Mouse (Mus musculus) olfactory bulb, adult 2 months (tissue): ENCODE measurements around the gene Hnf4a. TPM values are rescaled to one million over a fixed set of nuclear protein-coding genes. Genes with fewer than 3 reads are reported as not detected.

Source experiments
- H3K27ac ChIP-seq: fragments of 200-500 bp; 2 replicates; pipeline ENCODE4 v1.5.1; 2012; ENCODE audit warnings: low read depth, low read length; ENCODE audit not compliant: insufficient read depth
- H3K4me1 ChIP-seq: fragments of 200-500 bp; 2 replicates; pipeline ENCODE4 v1.6.1; 2012; ENCODE audit warnings: low read length; ENCODE audit not compliant: control insufficient read depth, insufficient read depth
- H3K4me3 ChIP-seq: fragments of 200-500 bp; 2 replicates; pipeline ENCODE4 v1.5.1; 2012; ENCODE audit warnings: mild to moderate bottlenecking, low read depth, low read length, moderate library complexity; ENCODE audit not compliant: insufficient read depth
- CTCF ChIP-seq: fragments of 200-500 bp; IDR thresholded peaks from 2 replicates; pipeline ENCODE4 v1.5.1; 2012; ENCODE audit warnings: low read depth, mild to moderate bottlenecking, low read length, moderate library complexity; ENCODE audit not compliant: insufficient read depth
- POLR2A ChIP-seq: fragments of 200-500 bp; IDR thresholded peaks from 2 replicates; pipeline ENCODE4 v1.6.1; 2012; ENCODE audit warnings: mild to moderate bottlenecking, low read depth, low read length, moderate library complexity; ENCODE audit not compliant: insufficient read depth
- WGBS: fragments of 180-500 bp; shearing (Covaris S2); methylation state at CpG from one replicate; pipeline ENCODE4 v1.1.7; 2018; 5-methylcytosine and 5-hydroxymethylcytosine counted together
- polyA plus RNA-seq: library from polyadenylated mRNA; stranded (reverse); fragments of >200 nt; gene quantifications from 2 replicates; pipeline ENCODE4 v1.2.4, GENCODE M21; 2012; ENCODE audit warnings: low replicate concordance; ENCODE audit not compliant: missing spikeins, insufficient read depth, insufficient read length

Gene Hnf4a
- polyA plus RNA-seq, 1 experiment: not detected

DNA sequence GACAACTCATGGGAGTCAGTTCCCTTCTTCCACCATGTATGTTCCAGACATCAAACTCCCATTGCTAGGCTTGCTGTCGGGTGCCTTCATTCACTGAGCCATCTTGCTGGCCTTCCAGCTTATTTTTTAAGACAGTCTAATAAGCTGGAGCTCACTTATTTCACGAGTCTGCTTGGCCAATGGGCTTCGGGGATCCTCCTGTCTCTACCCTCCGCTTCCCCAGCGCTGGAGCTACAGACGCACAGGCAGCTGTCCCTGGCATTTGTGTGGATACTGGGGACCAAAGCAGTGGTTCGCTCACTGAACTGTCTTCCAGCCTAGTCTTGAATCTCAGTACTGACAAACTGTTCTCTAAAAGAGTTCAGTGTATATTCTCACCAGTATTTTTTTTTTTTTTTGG, 99.6 kb downstream of the Hnf4a start:
- H3K4me1 ChIP-seq: peaks cover 14% of the 10 kb centered on the region; the same call in 1 of the 2 replicates
- no peak overlapping the region for H3K4me3 ChIP-seq
- WGBS: 89% methylated on average over 7 of the region's 7 CpGs
- no peak for TF ChIP-seq POLR2A
- no peak for TF ChIP-seq CTCF
- no peak overlapping the region for H3K27ac ChIP-seq

GRCm38 (mm10) chr2:163608008-163608407, 101.4 kb downstream of the Hnf4a start:
- peaks cover 11% of the 10 kb centered on the region; the same call in 1 of the 2 replicates for H3K4me1 ChIP-seq
- H3K27ac ChIP-seq: no peak overlapping the region
- no peak for TF ChIP-seq CTCF
- TF ChIP-seq POLR2A: no peak
- 82% methylated on average over 7 of the region's 7 CpGs for WGBS
- H3K4me3 ChIP-seq: no peak overlapping the region

GRCm38 (mm10) chr2:163609281-163609975, 102.8 kb downstream of the Hnf4a start:
- 83% methylated on average over 12 of the region's 12 CpGs for WGBS

GRCm38 (mm10) chr2:163611176-163611575, 104.6 kb downstream of the Hnf4a start:
- no peak for TF ChIP-seq POLR2A
- no peak for TF ChIP-seq CTCF
- H3K27ac ChIP-seq: no peak overlapping the region
- H3K4me3 ChIP-seq: no peak overlapping the region
- WGBS: 87% methylated on average over 9 of the region's 9 CpGs
- peaks cover 11% of the 10 kb centered on the region; the same call in 1 of the 2 replicates for H3K4me1 ChIP-seq

More at GRCm38 (mm10) chr2:163609281-163609975, 102.8 kb downstream of the Hnf4a start:
- TF ChIP-seq POLR2A (no peak), CTCF (no peak)
- Histone ChIP-seq H3K4me1 (peaks cover 11% of the 10 kb centered on the region; the same call in 1 of the 2 replicates), H3K27ac (no peak overlapping the region), H3K4me3 (no peak overlapping the region)

- Histone ChIP-seq H3K27ac (no peak overlapping the region), H3K4me1 (peaks cover 8% of the 10 kb centered on the region; the same call in 1 of the 2 replicates), H3K4me3 (no peak overlapping the region)
- 96% methylated on average over 5 of the region's 5 CpGs for WGBS
- TF ChIP-seq CTCF (no peak), POLR2A (no peak)
These were observed 106.6 kb downstream of the Hnf4a start for GRCm38 (mm10) chr2:163613206-163613605.

DNA sequence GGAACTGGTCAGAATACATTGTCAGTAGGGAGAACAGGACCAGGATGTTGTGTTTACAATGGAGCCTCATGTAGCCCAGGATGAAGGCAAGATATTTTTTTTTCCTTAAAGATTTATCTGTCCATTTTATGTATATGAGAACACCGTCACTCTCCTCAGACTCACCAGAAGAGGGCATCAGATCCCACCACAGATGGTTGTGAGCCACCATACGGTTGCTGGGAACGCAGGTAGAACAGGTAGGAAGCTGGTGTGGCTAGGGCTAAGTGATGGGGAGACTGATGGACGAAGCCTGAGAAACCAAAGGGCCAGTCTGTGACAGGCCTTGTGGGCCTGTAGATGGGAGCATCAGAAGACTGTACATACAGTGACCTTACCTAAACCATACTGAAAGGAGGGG, 107.4 kb downstream of the Hnf4a start:
- Histone ChIP-seq H3K27ac (no peak overlapping the region), H3K4me3 (no peak overlapping the region), H3K4me1 (peaks cover 8% of the 10 kb centered on the region; the same call in 1 of the 2 replicates)
- WGBS: 93% methylated on average over 4 of the region's 4 CpGs
- TF ChIP-seq CTCF (no peak), POLR2A (no peak)

DNA sequence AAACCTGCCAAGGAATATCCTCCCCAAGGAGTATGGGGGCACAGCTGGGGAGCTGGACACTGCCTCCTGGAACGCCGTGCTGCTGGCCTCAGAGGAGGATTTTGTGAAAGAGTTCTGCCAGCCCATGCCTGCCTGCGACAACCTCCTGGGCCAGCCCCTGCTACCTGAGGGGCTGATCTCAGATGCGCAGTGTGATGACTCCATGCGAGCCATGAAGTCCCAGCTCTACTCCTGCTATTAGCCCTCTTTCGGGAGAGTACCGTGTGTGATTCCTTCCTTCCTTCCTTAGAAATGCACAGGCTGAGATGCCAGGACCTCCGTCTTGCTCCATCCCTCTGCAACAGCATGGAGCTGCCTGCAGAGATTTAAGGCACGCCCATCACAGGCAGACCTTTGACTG, 108.8 kb downstream of the Hnf4a start:
- no peak overlapping the region for H3K4me3 ChIP-seq
- 87% methylated on average over 9 of the region's 9 CpGs for WGBS
- H3K27ac ChIP-seq: no peak overlapping the region
- peaks cover 5% of the 10 kb centered on the region; the same call in 1 of the 2 replicates for H3K4me1 ChIP-seq
- no peak for TF ChIP-seq POLR2A

DNA sequence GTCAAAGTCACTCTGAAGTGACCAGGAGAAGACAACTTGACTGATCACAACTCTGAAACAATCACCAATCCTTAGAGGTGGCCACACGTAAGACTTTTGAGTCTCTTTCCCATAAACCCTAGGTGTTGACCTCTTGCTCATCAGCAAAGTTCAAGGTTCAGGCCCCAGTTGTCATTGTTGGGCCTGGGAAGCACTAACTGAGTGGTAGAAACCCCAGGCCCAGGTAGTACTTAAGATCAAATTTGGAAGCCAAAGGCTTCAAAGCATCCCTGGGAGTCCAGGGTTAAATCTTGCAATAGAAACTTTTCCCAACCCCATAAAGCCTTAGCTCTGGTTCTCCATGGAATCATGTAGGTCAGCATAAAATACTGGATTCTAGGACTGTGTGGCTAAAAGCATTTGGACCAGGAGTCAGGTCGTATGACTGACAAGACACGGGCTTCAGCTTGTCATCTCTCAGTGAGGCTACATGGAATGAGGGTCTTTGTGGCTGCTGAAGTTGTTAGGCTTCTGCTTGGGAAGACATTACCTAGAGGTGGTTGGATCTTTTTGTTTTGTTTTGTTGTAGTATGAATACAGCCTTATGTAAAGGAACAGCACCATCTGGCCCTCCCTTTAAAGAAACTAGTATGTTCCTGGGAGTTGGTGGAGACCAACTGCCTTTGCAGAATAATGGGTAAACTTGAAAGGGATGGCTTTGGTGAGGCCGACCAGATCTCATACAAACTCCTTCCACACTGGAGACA, 109.5 kb downstream of the Hnf4a start:
- TF ChIP-seq POLR2A (no peak), CTCF (no peak)

GRCm38 (mm10) chr2:163616652-163617227, 110.1 kb downstream of the Hnf4a start:
- 72% methylated on average over 3 of the region's 3 CpGs for WGBS

More for the DNA sequence above, 109.5 kb downstream of the Hnf4a start:
- Histone ChIP-seq H3K27ac (no peak overlapping the region), H3K4me3 (no peak overlapping the region), H3K4me1 (peaks cover under 1% of the 10 kb centered on the region; the same call in 1 of the 2 replicates)
- 87% methylated on average over 4 of the region's 4 CpGs for WGBS

More at GRCm38 (mm10) chr2:163616652-163617227, 110.1 kb downstream of the Hnf4a start:
- Histone ChIP-seq H3K4me3 (no peak overlapping the region), H3K27ac (no peak overlapping the region), H3K4me1 (no peaks in the 10 kb centered on the region)
- TF ChIP-seq POLR2A: no peak
- TF ChIP-seq CTCF: no peak
